Mouse (Mus musculus) G1E (cell line): ENCODE data around the gene Rpl22l1. TPM values are rescaled to one million over a fixed set of nuclear protein-coding genes. Genes with fewer than 3 reads are reported as not detected.

ENCODE experiments used
- ATAC-seq: 2 replicates; pipeline ENCODE4 v1.8.0; 2016; ENCODE audit warnings: mild to moderate bottlenecking; ENCODE audit not compliant: insufficient number of reproducible peaks, poor library complexity, low FRiP score, severe bottlenecking; ENCODE audit errors: extremely low read depth
- DNase-seq: peaks from one replicate; pipeline ENCODE4 v3.0.0; 2012; ENCODE audit warnings: low spot score
- H3K27me3 ChIP-seq: 2 replicates; pipeline ENCODE4 v1.6.1; 2012; ENCODE audit warnings: mild to moderate bottlenecking, low read length, inconsistent platforms; ENCODE audit not compliant: insufficient read depth
- H3K36me3 ChIP-seq: replicated peaks from 2 replicates; pipeline ENCODE3; 2012; ENCODE audit warnings: mild to moderate bottlenecking, inconsistent platforms
- H3K4me1 ChIP-seq: 2 replicates; pipeline ENCODE4 v1.6.1; 2012; ENCODE audit warnings: low read depth, low read length, inconsistent platforms, mixed read lengths; ENCODE audit not compliant: insufficient read depth
- H3K4me3 ChIP-seq: 2 replicates; pipeline ENCODE4 v1.5.1; 2012; ENCODE audit warnings: low read depth, mild to moderate bottlenecking, inconsistent platforms, low read length, moderate library complexity, mixed read lengths
- H3K9me3 ChIP-seq: replicated peaks from 2 replicates; pipeline ENCODE4 v1.6.1; 2012; ENCODE audit warnings: inconsistent platforms
- CTCF ChIP-seq: IDR thresholded peaks from 2 replicates; pipeline ENCODE4 v1.5.1; 2012; ENCODE audit warnings: low read depth, low read length, inconsistent platforms, mixed read lengths
- GATA1 ChIP-seq: IDR thresholded peaks from 2 replicates; pipeline ENCODE4 v1.6.1; 2012; ENCODE audit warnings: borderline replicate concordance, low read length, inconsistent platforms, mixed read lengths
- GATA2 ChIP-seq: IDR thresholded peaks from 2 replicates; pipeline ENCODE4 v1.6.1; 2012; ENCODE audit warnings: low read depth, low read length, inconsistent platforms, borderline replicate concordance
- POLR2AphosphoS5 ChIP-seq: IDR thresholded peaks from 2 replicates; pipeline ENCODE4 v1.6.1; 2012; ENCODE audit warnings: low read depth, low read length, inconsistent platforms; ENCODE audit not compliant: insufficient replicate concordance
- TAL1 ChIP-seq: conservative IDR thresholded peaks from 2 replicates; pipeline ENCODE4 v1.6.1; 2012; ENCODE audit warnings: low read depth, low read length, inconsistent platforms, mixed read lengths
- polyA plus RNA-seq: library from polyadenylated mRNA; stranded (reverse); fragments of >175 nt; gene quantifications from 2 replicates; pipeline ENCODE4 v1.2.3, GENCODE M21; 2012
- total RNA-seq, 2 experiments: library from RNA; stranded (forward) in 1 of 2; stranded (reverse) in 1 of 2; fragments of 200-1000 nt in 1 of 2; fragments of >200 nt in 1 of 2; fragmentation: Nextera tagmentation in 1 of 2; gene quantifications; 2 replicates each; pipeline ENCODE4 v1.2.3; 2014 to 2017

The Rpl22l1 gene
- total and polyA plus RNA-seq, 3 experiments, result 20.6 to 465 (median 119) TPM

GRCm38 (mm10) chr3:28775361-28775760, 29.9 kb upstream of the Rpl22l1 start:
- Histone ChIP-seq H3K4me1 (peaks cover 53% of the 10 kb centered on the region), H3K4me3 (peak overlapping the region; percentile 66; the same call in 1 of the 2 replicates), H3K27me3 (no peaks in the 10 kb centered on the region), H3K9me3 (no peaks in the 10 kb centered on the region), H3K36me3 (no peaks in the 10 kb centered on the region)
- TF ChIP-seq TAL1 (peak; percentile 88), GATA2 (no peak)
- ATAC-seq (peak; percentile 65), DNase-seq (peak; percentile 34)

GRCm38 (mm10) chr3:28775958-28776357, 29.3 kb upstream of the Rpl22l1 start:
- H3K27me3 ChIP-seq, result no peaks in the 10 kb centered on the region
- H3K4me3 ChIP-seq, result peak overlapping the region; percentile 66; the same call in 1 of the 2 replicates
- DNase-seq (peak; percentile 49), ATAC-seq (peak; percentile 79)
- peaks cover 59% of the 10 kb centered on the region for H3K4me1 ChIP-seq
- TF ChIP-seq GATA2, result no peak
- no peak for TF ChIP-seq CTCF
- TF ChIP-seq TAL1, result peak; percentile 89
- TF ChIP-seq GATA1, result no peak
- no peak for TF ChIP-seq POLR2AphosphoS5
- H3K9me3 ChIP-seq, result peaks cover 4% of the 10 kb centered on the region; the same call in 1 of the 2 replicates
- H3K36me3 ChIP-seq, result no peaks in the 10 kb centered on the region

GRCm38 (mm10) chr3:28776491-28776890, 28.7 kb upstream of the Rpl22l1 start:
- TF ChIP-seq TAL1 (peak; percentile 51), GATA1 (no peak)
- H3K27me3 ChIP-seq, result no peaks in the 10 kb centered on the region
- H3K4me1 ChIP-seq, result peaks cover 61% of the 10 kb centered on the region
- peaks cover 4% of the 10 kb centered on the region; the same call in 1 of the 2 replicates for H3K9me3 ChIP-seq
- ATAC-seq, result peak; percentile 35
- H3K36me3 ChIP-seq, result no peaks in the 10 kb centered on the region
- DNase-seq, result peak; percentile 27
- H3K4me3 ChIP-seq, result peak overlapping the region; percentile 45; the same call in 1 of the 2 replicates

- H3K4me1 ChIP-seq, result peaks cover 77% of the 10 kb centered on the region
- H3K27me3 ChIP-seq, result no peaks in the 10 kb centered on the region
- TF ChIP-seq POLR2AphosphoS5, result no peak
- TF ChIP-seq GATA1, result no peak
- TF ChIP-seq GATA2, result no peak
- TF ChIP-seq TAL1, result no peak
- TF ChIP-seq CTCF, result no peak
- H3K9me3 ChIP-seq, result peaks cover 4% of the 10 kb centered on the region; the same call in 1 of the 2 replicates
- peak overlapping the region; percentile 97; the same call in 1 of the 2 replicates for H3K4me3 ChIP-seq
- H3K36me3 ChIP-seq, result peaks cover 19% of the 10 kb centered on the region
- no peak for DNase-seq
- no peak for ATAC-seq
Observed at GRCm38 (mm10) chr3:28780511-28780910, 24.7 kb upstream of the Rpl22l1 start.

- H3K4me3 ChIP-seq, result peak within 1 kb of the TSS; percentile 97
- H3K27me3 ChIP-seq, result no peaks in the 10 kb centered on the region
- peaks cover 24% of the 10 kb centered on the region for H3K36me3 ChIP-seq
- TF ChIP-seq GATA2 (no peak), GATA1 (no peak)
- peak; percentile 93 for DNase-seq
- peaks cover 77% of the 10 kb centered on the region for H3K4me1 ChIP-seq
- H3K9me3 ChIP-seq, result peaks cover 4% of the 10 kb centered on the region; the same call in 1 of the 2 replicates
- ATAC-seq, result peak; percentile 65
Observed at GRCm38 (mm10) chr3:28780994-28781393, 24.2 kb upstream of the Rpl22l1 start, which contains the start of gene Eif5a2. TSS of gene Eif5a2 (plus strand) at chr3:28781276.

- peaks cover 77% of the 10 kb centered on the region for H3K4me1 ChIP-seq
- DNase-seq (no peak), ATAC-seq (no peak)
- peak overlapping the region; percentile 97 for H3K4me3 ChIP-seq
- TF ChIP-seq POLR2AphosphoS5, result no peak
- TF ChIP-seq GATA1, result no peak
- no peak for TF ChIP-seq TAL1
- TF ChIP-seq CTCF, result no peak
- no peak for TF ChIP-seq GATA2
- no peaks in the 10 kb centered on the region for H3K27me3 ChIP-seq
- H3K36me3 ChIP-seq, result peaks cover 28% of the 10 kb centered on the region
- H3K9me3 ChIP-seq, result peaks cover 4% of the 10 kb centered on the region; the same call in 1 of the 2 replicates
Observed at GRCm38 (mm10) chr3:28781422-28781821, 23.8 kb upstream of the Rpl22l1 start.

GRCm38 (mm10) chr3:28781848-28782247, 23.4 kb upstream of the Rpl22l1 start:
- DNase-seq (no peak), ATAC-seq (no peak)
- Histone ChIP-seq H3K36me3 (peaks cover 32% of the 10 kb centered on the region), H3K4me3 (peak overlapping the region; percentile 97), H3K4me1 (peaks cover 79% of the 10 kb centered on the region), H3K27me3 (no peaks in the 10 kb centered on the region), H3K9me3 (peaks cover 4% of the 10 kb centered on the region; the same call in 1 of the 2 replicates)
- TF ChIP-seq GATA1 (no peak), CTCF (no peak), TAL1 (no peak), POLR2AphosphoS5 (no peak), GATA2 (no peak)
